Mouse (Mus musculus) heart, embryonic 14.5 days (tissue): ENCODE measurements around the gene BC030870. TPM values are rescaled to one million over a fixed set of nuclear protein-coding genes. Genes with fewer than 3 reads are reported as not detected.

ENCODE experiments used
- ATAC-seq: fragments of 200-750 bp; cut with Nextera tagmentation; 2 replicates; pipeline ENCODE4 v1.8.0; 2017; ENCODE audit warnings: low read depth, moderate TSS enrichment; ENCODE audit not compliant: insufficient number of reproducible peaks, insufficient read depth, low FRiP score
- H3K27ac ChIP-seq, 2 experiments: fragments of 200-500 bp in 1 of 2; fragments of 300-500 bp in 1 of 2; sonication (generic) in 1 of 2; replicated peaks in 1 of 2; 2 replicates each; pipeline ENCODE4 v1.5.1; 2012 to 2014; ENCODE audit warnings: low read depth in 2 of 2, low read length in 2 of 2, control low read depth in 1 of 2, mild to moderate bottlenecking in 1 of 2, mixed read lengths in 1 of 2; ENCODE audit not compliant: control insufficient read depth in 1 of 2, insufficient read depth in 1 of 2
- H3K27me3 ChIP-seq: fragments of 300-500 bp; sonication (generic); 2 replicates; pipeline ENCODE4 v1.6.1; 2014; ENCODE audit warnings: mild to moderate bottlenecking, low read length, control low read depth; ENCODE audit not compliant: control insufficient read depth, insufficient read depth
- H3K36me3 ChIP-seq: fragments of 300-500 bp; sonication (generic); 2 replicates; pipeline ENCODE4 v1.6.1; 2014; ENCODE audit warnings: mild to moderate bottlenecking, control low read depth, low read length, mixed read lengths; ENCODE audit not compliant: control insufficient read depth, insufficient read depth
- H3K4me1 ChIP-seq, 2 experiments: fragments of 200-500 bp in 1 of 2; fragments of 300-500 bp in 1 of 2; sonication (generic) in 1 of 2; 2 replicates each; pipeline ENCODE4 v1.6.1; 2012 to 2014; ENCODE audit warnings: low read length in 2 of 2, control low read depth in 1 of 2, mixed read lengths in 1 of 2; ENCODE audit not compliant: control insufficient read depth in 2 of 2, insufficient read depth in 2 of 2
- H3K4me2 ChIP-seq: fragments of 300-500 bp; sonication (generic); 2 replicates; pipeline ENCODE4 v1.6.1; 2014; ENCODE audit warnings: mild to moderate bottlenecking, low read length
- H3K4me3 ChIP-seq, 2 experiments: fragments of 200-500 bp in 1 of 2; fragments of 300-500 bp in 1 of 2; sonication (generic) in 1 of 2; 2 replicates each; pipeline ENCODE4 v1.5.1; 2012 to 2014; ENCODE audit warnings: low read length in 2 of 2, mild to moderate bottlenecking in 2 of 2, control low read depth in 1 of 2, low read depth in 1 of 2, moderate library complexity in 1 of 2; ENCODE audit not compliant: control insufficient read depth in 1 of 2, insufficient read depth in 1 of 2
- H3K9ac ChIP-seq: fragments of 300-500 bp; sonication (generic); 2 replicates; pipeline ENCODE4 v1.6.1; 2014; ENCODE audit warnings: mild to moderate bottlenecking, low read length
- H3K9me3 ChIP-seq: fragments of 300-500 bp; sonication (generic); 2 replicates; pipeline ENCODE4 v1.6.1; 2016; ENCODE audit warnings: low read length, control low read depth; ENCODE audit not compliant: control insufficient read depth
- WGBS: fragments of 180-500 bp; shearing (Covaris S2); extraction: QIAGEN DNeasy Blood & Tissue Kit; methylation state at CpG from one replicate; pipeline ENCODE4 v1.1.7; 2014; 5-methylcytosine and 5-hydroxymethylcytosine counted together
- polyA plus RNA-seq: library from polyadenylated mRNA; unstranded; fragments of >200 nt; fragmentation: Nextera tagmentation; extraction: Ambion mirVana; gene quantifications from 2 replicates; pipeline ENCODE4 v1.2.1, GENCODE M21; 2014

Gene BC030870
- polyA plus RNA-seq, 1 experiment from 2014 or later, result not detected

GRCm38 (mm10) chr8:65126454-65126853, 2.9 kb downstream of the BC030870 start:
- ATAC-seq, result no peak
- Histone ChIP-seq H3K36me3 (no peaks in the 10 kb centered on the region), H3K27me3 (no peaks in the 10 kb centered on the region), H3K4me1 (no peaks in the 10 kb centered on the region), H3K4me2 (no peak overlapping the region), H3K9ac (no peak overlapping the region), H3K27ac (no peak overlapping the region), H3K4me3 (no peak overlapping the region), H3K9me3 (no peaks in the 10 kb centered on the region)
- 67% methylated on average over 3 of the region's 3 CpGs for WGBS

GRCm38 (mm10) chr8:65126014-65126413, 3.3 kb downstream of the BC030870 start:
- Histone ChIP-seq H3K27me3 (no peaks in the 10 kb centered on the region), H3K9ac (no peak overlapping the region), H3K4me3 (no peak overlapping the region), H3K4me2 (no peak overlapping the region), H3K36me3 (no peaks in the 10 kb centered on the region), H3K27ac (no peak overlapping the region), H3K4me1 (no peaks in the 10 kb centered on the region), H3K9me3 (no peaks in the 10 kb centered on the region)
- no peak for ATAC-seq
- 71% methylated on average over 1 of the region's 1 CpGs for WGBS

- H3K9me3 ChIP-seq, result no peaks in the 10 kb centered on the region
- H3K4me2 ChIP-seq, result no peak overlapping the region
- no peaks in the 10 kb centered on the region for H3K27me3 ChIP-seq
- H3K27ac ChIP-seq, result no peak overlapping the region
- H3K36me3 ChIP-seq, result no peaks in the 10 kb centered on the region
- no peaks in the 10 kb centered on the region for H3K4me1 ChIP-seq
- no peak overlapping the region for H3K4me3 ChIP-seq
- WGBS, result 54% methylated on average over 6 of the region's 6 CpGs
- H3K9ac ChIP-seq, result no peak overlapping the region
- no peak for ATAC-seq
Measured at GRCm38 (mm10) chr8:65112092-65112491, 17.3 kb downstream of the BC030870 start.

- Histone ChIP-seq H3K27me3 (no peaks in the 10 kb centered on the region), H3K36me3 (no peaks in the 10 kb centered on the region), H3K4me2 (no peak overlapping the region), H3K9ac (no peak overlapping the region), H3K4me3 (no peak overlapping the region), H3K9me3 (no peaks in the 10 kb centered on the region), H3K27ac (no peak overlapping the region), H3K4me1 (no peaks in the 10 kb centered on the region)
- WGBS, result 39% methylated on average over 5 of the region's 5 CpGs
- ATAC-seq, result no peak; the same call in 1 of the 2 replicates
Measured at GRCm38 (mm10) chr8:65110285-65110691, 19.1 kb downstream of the BC030870 start.

GRCm38 (mm10) chr8:65108936-65109335, 20.4 kb downstream of the BC030870 start:
- H3K27ac ChIP-seq, result no peak overlapping the region
- no peak overlapping the region for H3K4me2 ChIP-seq
- H3K9ac ChIP-seq, result no peak overlapping the region
- H3K4me1 ChIP-seq, result no peaks in the 10 kb centered on the region
- no peaks in the 10 kb centered on the region for H3K9me3 ChIP-seq
- H3K4me3 ChIP-seq, result no peak overlapping the region
- ATAC-seq, result no peak
- H3K36me3 ChIP-seq, result no peaks in the 10 kb centered on the region
- H3K27me3 ChIP-seq, result no peaks in the 10 kb centered on the region
- 62% methylated on average over 6 of the region's 6 CpGs for WGBS

- H3K36me3 ChIP-seq, result no peaks in the 10 kb centered on the region
- no peak for ATAC-seq
- no peak overlapping the region for H3K4me3 ChIP-seq
- H3K27me3 ChIP-seq, result no peaks in the 10 kb centered on the region
- H3K4me1 ChIP-seq, result no peaks in the 10 kb centered on the region
- WGBS, result 90% methylated on average over 25 of the region's 25 CpGs
- H3K27ac ChIP-seq, result no peak overlapping the region
- no peaks in the 10 kb centered on the region for H3K9me3 ChIP-seq
- H3K4me2 ChIP-seq, result no peak overlapping the region
- no peak overlapping the region for H3K9ac ChIP-seq
Measured at GRCm38 (mm10) chr8:65107936-65108718, 21.2 kb downstream of the BC030870 start.

- Histone ChIP-seq H3K9ac (no peak overlapping the region), H3K4me1 (no peaks in the 10 kb centered on the region), H3K36me3 (no peaks in the 10 kb centered on the region), H3K27ac (no peak overlapping the region), H3K9me3 (no peaks in the 10 kb centered on the region), H3K4me2 (no peak overlapping the region), H3K4me3 (no peak overlapping the region), H3K27me3 (no peaks in the 10 kb centered on the region)
- 54% methylated on average over 4 of the region's 4 CpGs for WGBS
- no peak for ATAC-seq
Measured at GRCm38 (mm10) chr8:65104041-65104440, 25.3 kb downstream of the BC030870 start.

GRCm38 (mm10) chr8:65103632-65104031, 25.7 kb downstream of the BC030870 start:
- Histone ChIP-seq H3K4me2 (no peak overlapping the region), H3K4me3 (no peak overlapping the region), H3K27me3 (no peaks in the 10 kb centered on the region), H3K27ac (no peak overlapping the region), H3K36me3 (no peaks in the 10 kb centered on the region), H3K9me3 (no peaks in the 10 kb centered on the region), H3K9ac (no peak overlapping the region), H3K4me1 (no peaks in the 10 kb centered on the region)
- ATAC-seq, result no peak
- 83% methylated on average over 7 of the region's 7 CpGs for WGBS
